Mouse (Mus musculus): ENCODE measurements around the gene Vps4b. TPM values are rescaled to one million over a fixed set of nuclear protein-coding genes. Genes with fewer than 3 reads are reported as not detected.
A peak's percentile ranks its signal among the peaks of the same experiment; 100 is the strongest.

Vps4b gene
- polyA plus RNA-seq, 1 experiment from 2014 or later = 66.6 TPM

- Histone ChIP-seq H3K4me3 (no peak overlapping the region), H3K27me3 (no peaks in the 10 kb centered on the region), H3K9me3 (no peaks in the 10 kb centered on the region), H3K9ac (no peak overlapping the region), H3K4me2 (replicated peaks) (no peak overlapping the region), H3K36me3 (peaks cover 71% of the 10 kb centered on the region), H3K27ac (no peak overlapping the region), H3K4me1 (no peaks in the 10 kb centered on the region)
- WGBS = 88% methylated on average over 9 of the region's 9 CpGs
- ATAC-seq (ENCODE audit: low FRiP score, low read depth) = no peak
Observed at GRCm38 (mm10) chr1:106774092-106774491, 22.4 kb downstream of the Vps4b start.

- Histone ChIP-seq H3K4me1 (no peaks in the 10 kb centered on the region), H3K9me3 (no peaks in the 10 kb centered on the region), H3K36me3 (peaks cover 69% of the 10 kb centered on the region), H3K4me2 (replicated peaks) (no peak overlapping the region), H3K4me3 (no peak overlapping the region), H3K27ac (no peak overlapping the region), H3K9ac (no peak overlapping the region), H3K27me3 (no peaks in the 10 kb centered on the region)
- no peak for ATAC-seq (ENCODE audit: low FRiP score, low read depth)
Observed at GRCm38 (mm10) chr1:106768773-106769172, 27.8 kb downstream of the Vps4b start.

- Histone ChIP-seq H3K9me3 (no peaks in the 10 kb centered on the region), H3K4me3 (no peak overlapping the region), H3K27me3 (no peaks in the 10 kb centered on the region), H3K9ac (no peak overlapping the region), H3K27ac (no peak overlapping the region), H3K36me3 (peaks cover 55% of the 10 kb centered on the region), H3K4me2 (replicated peaks) (no peak overlapping the region), H3K4me1 (no peaks in the 10 kb centered on the region)
- no peak for ATAC-seq (ENCODE audit: low FRiP score, low read depth)
- WGBS = 96% methylated on average over 8 of the region's 8 CpGs
Observed at GRCm38 (mm10) chr1:106765771-106766170, 30.8 kb downstream of the Vps4b start.

GRCm38 (mm10) chr1:106764846-106765245 lies 31.7 kb downstream of the Vps4b start:
- ATAC-seq (ENCODE audit: low FRiP score, low read depth) = no peak
- H3K27ac ChIP-seq = no peak overlapping the region
- no peak overlapping the region for H3K4me2 ChIP-seq (replicated peaks)

GRCm38 (mm10) chr1:106764281-106764680 lies 32.2 kb downstream of the Vps4b start:
- no peak for ATAC-seq (ENCODE audit: low FRiP score, low read depth)
- Histone ChIP-seq H3K4me1 (no peaks in the 10 kb centered on the region), H3K27me3 (no peaks in the 10 kb centered on the region), H3K36me3 (peaks cover 46% of the 10 kb centered on the region), H3K9ac (no peak overlapping the region), H3K4me2 (replicated peaks) (no peak overlapping the region), H3K9me3 (no peaks in the 10 kb centered on the region), H3K27ac (no peak overlapping the region), H3K4me3 (no peak overlapping the region)
- WGBS = 88% methylated on average over 3 of the region's 3 CpGs

More at GRCm38 (mm10) chr1:106764846-106765245, 31.7 kb downstream of the Vps4b start:
- peaks cover 47% of the 10 kb centered on the region for H3K36me3 ChIP-seq
- H3K4me1 ChIP-seq = no peaks in the 10 kb centered on the region
- H3K4me3 ChIP-seq = no peak overlapping the region
- no peak overlapping the region for H3K9ac ChIP-seq
- H3K27me3 ChIP-seq = no peaks in the 10 kb centered on the region
- 87% methylated on average over 2 of the region's 2 CpGs for WGBS
- H3K9me3 ChIP-seq = no peaks in the 10 kb centered on the region

GRCm38 (mm10) chr1:106760750-106761149 lies 35.8 kb downstream of the Vps4b start:
- Histone ChIP-seq H3K4me1 (peaks cover 14% of the 10 kb centered on the region), H3K4me3 (no peak overlapping the region), H3K4me2 (replicated peaks) (no peak overlapping the region; the same call in 1 of the 2 replicates), H3K36me3 (peaks cover 18% of the 10 kb centered on the region), H3K9me3 (no peaks in the 10 kb centered on the region), H3K27me3 (no peaks in the 10 kb centered on the region), H3K27ac (no peak overlapping the region), H3K9ac (no peak overlapping the region)
- ATAC-seq (ENCODE audit: low FRiP score, low read depth) = no peak
- 96% methylated on average over 3 of the region's 3 CpGs for WGBS

- H3K9ac ChIP-seq = peak within 1 kb of the TSS; percentile 84
Observed at GRCm38 (mm10) chr1:106759572-106760435, 36.7 kb downstream of the Vps4b start, which contains the start of gene Kdsr. Gene Kdsr, minus strand, starts transcription at chr1:106759727.

GRCm38 (mm10) chr1:106758734-106759571 lies 37.6 kb downstream of the Vps4b start:
- Histone ChIP-seq H3K4me2 (replicated peaks) (peak overlapping the region; percentile 98), H3K27me3 (no peaks in the 10 kb centered on the region), H3K36me3 (peaks cover 14% of the 10 kb centered on the region), H3K9me3 (no peaks in the 10 kb centered on the region), H3K27ac (peak overlapping the region; percentile 70), H3K4me3 (peak overlapping the region; percentile 77), H3K9ac (peak overlapping the region; percentile 84), H3K4me1 (peaks cover 14% of the 10 kb centered on the region)
- ATAC-seq (ENCODE audit: low FRiP score, low read depth) = peak; percentile 68
- 3% methylated on average over 34 of the region's 34 CpGs for WGBS

More at GRCm38 (mm10) chr1:106759572-106760435, 36.7 kb downstream of the Vps4b start, which contains the start of gene Kdsr:
- ATAC-seq (ENCODE audit: low FRiP score, low read depth) = peak; percentile 100
- Histone ChIP-seq H3K27ac (peak within 1 kb of the TSS; percentile 84), H3K4me3 (peak within 1 kb of the TSS; percentile 77), H3K4me1 (peaks cover 14% of the 10 kb centered on the region), H3K27me3 (no peaks in the 10 kb centered on the region), H3K36me3 (peaks cover 15% of the 10 kb centered on the region), H3K4me2 (replicated peaks) (peak within 1 kb of the TSS; percentile 98), H3K9me3 (no peaks in the 10 kb centered on the region)
- 2% methylated on average over 47 of the region's 51 CpGs for WGBS

GRCm38 (mm10) chr1:106756633-106757032 lies 39.9 kb downstream of the Vps4b start:
- Histone ChIP-seq H3K4me3 (no peak overlapping the region), H3K9me3 (no peaks in the 10 kb centered on the region), H3K36me3 (peaks cover 17% of the 10 kb centered on the region), H3K4me2 (replicated peaks) (no peak overlapping the region), H3K9ac (no peak overlapping the region), H3K27ac (no peak overlapping the region), H3K4me1 (peaks cover 14% of the 10 kb centered on the region), H3K27me3 (no peaks in the 10 kb centered on the region)
- no peak for ATAC-seq (ENCODE audit: low FRiP score, low read depth)
- 85% methylated on average over 4 of the region's 4 CpGs for WGBS

GRCm38 (mm10) chr1:106752013-106752412 lies 44.5 kb downstream of the Vps4b start:
- 96% methylated on average over 5 of the region's 5 CpGs for WGBS
- no peak for ATAC-seq (ENCODE audit: low FRiP score, low read depth)

GRCm38 (mm10) chr1:106750656-106751055 lies 45.9 kb downstream of the Vps4b start:
- Histone ChIP-seq H3K4me2 (replicated peaks) (no peak overlapping the region), H3K27me3 (no peaks in the 10 kb centered on the region), H3K9me3 (no peaks in the 10 kb centered on the region), H3K4me1 (no peaks in the 10 kb centered on the region), H3K9ac (no peak overlapping the region), H3K36me3 (peaks cover 39% of the 10 kb centered on the region), H3K27ac (no peak overlapping the region), H3K4me3 (no peak overlapping the region)
- no peak for ATAC-seq (ENCODE audit: low FRiP score, low read depth)
- WGBS = 83% methylated on average over 1 of the region's 1 CpGs

More at GRCm38 (mm10) chr1:106752013-106752412, 44.5 kb downstream of the Vps4b start:
- Histone ChIP-seq H3K9ac (no peak overlapping the region), H3K36me3 (peaks cover 26% of the 10 kb centered on the region), H3K4me2 (replicated peaks) (no peak overlapping the region), H3K9me3 (no peaks in the 10 kb centered on the region), H3K27me3 (no peaks in the 10 kb centered on the region), H3K27ac (no peak overlapping the region), H3K4me3 (no peak overlapping the region), H3K4me1 (no peaks in the 10 kb centered on the region)

Data from limb, embryonic 13.5 days (tissue).